Mouse (Mus musculus): ENCODE measurements around the gene Dysf. TPM values are rescaled to one million over a fixed set of nuclear protein-coding genes. Genes with fewer than 3 reads are reported as not detected.

The Dysf gene
- total and polyA plus RNA-seq, 3 experiments: 51.1 to 100 (median 87.4) TPM

GRCm38 (mm10) chr6:84191656-84192250 is 183.4 kb downstream of the Dysf start:
- intact Hi-C loops (cut with DNase I): no loop called here
- Histone ChIP-seq H3K9ac (ENCODE audit: low read depth, low read length) (no peak overlapping the region), H3K4me3 (no peak overlapping the region), H3K4me1 (ENCODE audit: control insufficient read depth, insufficient read depth, low read length) (no peaks in the 10 kb centered on the region), H3K36me3 (ENCODE audit: control insufficient read depth, insufficient read depth, low read length) (no peaks in the 10 kb centered on the region), H3K79me2 (replicated peaks; ENCODE audit: control insufficient read depth, insufficient read depth, low read length) (no peaks in the 10 kb centered on the region), H3K27me3 (ENCODE audit: control insufficient read depth, insufficient read depth, low read length) (no peaks in the 10 kb centered on the region), H3K27ac (no peak overlapping the region)
- WGBS: 46% methylated on average over 6 of the region's 6 CpGs
- DNase-seq: peak in 1 of 2 experiments; percentile 35
- TF ChIP-seq CTCF (IDR thresholded peaks at IDR 0.05): no peak
- no peak for TF ChIP-seq POLR2A (IDR thresholded peaks at IDR 0.05; ENCODE audit: insufficient read depth, low read depth, low read length)
- TF ChIP-seq EP300 (IDR thresholded peaks at IDR 0.05; ENCODE audit: insufficient read depth, low read depth, low read length): no peak

GRCm38 (mm10) chr6:84196511-84196910 is 188.1 kb downstream of the Dysf start:
- TF ChIP-seq CTCF (IDR thresholded peaks at IDR 0.05) (no peak), EP300 (IDR thresholded peaks at IDR 0.05; ENCODE audit: insufficient read depth, low read depth, low read length) (no peak), POLR2A (IDR thresholded peaks at IDR 0.05; ENCODE audit: insufficient read depth, low read depth, low read length) (no peak)
- Histone ChIP-seq H3K27me3 (ENCODE audit: control insufficient read depth, insufficient read depth, low read length) (no peaks in the 10 kb centered on the region), H3K79me2 (replicated peaks; ENCODE audit: control insufficient read depth, insufficient read depth, low read length) (no peaks in the 10 kb centered on the region), H3K4me1 (ENCODE audit: control insufficient read depth, insufficient read depth, low read length) (no peaks in the 10 kb centered on the region), H3K36me3 (ENCODE audit: control insufficient read depth, insufficient read depth, low read length) (no peaks in the 10 kb centered on the region), H3K27ac (no peak overlapping the region), H3K9ac (ENCODE audit: low read depth, low read length) (no peak overlapping the region), H3K4me3 (no peak overlapping the region)
- no peak for DNase-seq
- WGBS: 91% methylated on average over 5 of the region's 5 CpGs
- intact Hi-C loops (cut with DNase I): no loop called here

DNA sequence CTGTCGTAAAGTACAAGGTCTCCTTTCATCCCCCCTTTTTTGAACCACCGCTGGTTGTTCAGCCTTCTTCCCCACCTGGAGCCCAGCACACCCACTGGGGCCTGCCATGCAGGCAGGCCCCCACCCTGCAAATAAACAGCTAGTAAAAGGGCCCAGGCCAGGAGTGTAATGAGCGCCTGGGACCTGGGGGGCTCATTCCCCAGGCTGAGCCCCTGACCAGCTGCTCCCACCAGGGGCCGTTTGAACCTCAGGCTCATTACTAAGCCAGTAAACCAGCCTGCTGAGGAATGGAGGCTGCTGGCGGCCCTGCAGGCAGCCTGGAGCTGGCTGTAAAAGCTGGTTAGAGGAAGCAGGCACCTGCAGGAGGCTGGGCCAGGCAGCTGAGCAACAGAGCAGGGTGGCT is 189.4 kb downstream of the Dysf start:
- TF ChIP-seq POLR2A (IDR thresholded peaks at IDR 0.05; ENCODE audit: insufficient read depth, low read depth, low read length): no peak
- H3K4me3 ChIP-seq: no peak overlapping the region
- no peaks in the 10 kb centered on the region; the same call in 1 of the 2 replicates for H3K36me3 ChIP-seq (ENCODE audit: control insufficient read depth, insufficient read depth, low read length)
- H3K27ac ChIP-seq: no peak overlapping the region
- no peak overlapping the region for H3K9ac ChIP-seq (ENCODE audit: low read depth, low read length)
- 87% methylated on average over 5 of the region's 5 CpGs for WGBS
- H3K4me1 ChIP-seq (ENCODE audit: control insufficient read depth, insufficient read depth, low read length): no peaks in the 10 kb centered on the region
- intact Hi-C loops (cut with DNase I): no loop called here
- DNase-seq: no peak
- H3K79me2 ChIP-seq (replicated peaks; ENCODE audit: control insufficient read depth, insufficient read depth, low read length): no peaks in the 10 kb centered on the region
- H3K27me3 ChIP-seq (ENCODE audit: control insufficient read depth, insufficient read depth, low read length): no peaks in the 10 kb centered on the region

DNA sequence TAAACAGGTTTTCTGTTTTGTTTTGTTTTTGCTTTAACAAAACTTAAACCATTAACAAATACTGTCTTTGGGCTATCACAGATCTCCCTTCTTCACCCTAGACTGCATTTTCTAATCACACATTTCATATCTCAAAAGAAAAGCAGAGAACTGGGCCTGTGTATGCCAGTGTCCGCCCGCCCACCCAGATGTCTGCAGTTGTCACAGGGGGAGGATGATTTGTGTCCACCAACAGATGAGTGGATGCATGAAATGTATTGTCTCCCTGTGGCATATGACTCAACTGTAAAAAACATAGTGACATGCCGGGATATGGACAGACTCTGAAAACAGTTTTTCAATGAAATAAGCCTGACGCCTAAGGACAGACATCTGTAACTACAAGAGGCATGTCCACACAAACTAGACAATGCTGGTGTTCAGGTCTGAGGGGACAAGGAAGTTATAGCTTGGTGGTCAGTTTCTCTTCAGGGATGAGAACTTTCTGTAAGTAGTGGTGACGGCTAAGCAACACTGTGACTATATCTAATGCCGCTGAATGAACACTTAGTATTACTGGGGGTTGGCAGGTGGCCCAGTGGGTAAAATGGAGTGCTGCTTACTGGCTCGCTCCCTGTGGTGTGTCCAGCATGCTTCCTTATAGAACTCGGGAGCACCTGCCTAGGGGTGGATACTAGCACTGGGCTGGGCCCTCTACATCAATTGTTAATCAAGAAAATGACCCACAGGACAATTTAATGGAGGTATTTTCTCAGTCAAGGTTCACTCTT is 193.5 kb downstream of the Dysf start:
- H3K4me1 ChIP-seq (ENCODE audit: control insufficient read depth, insufficient read depth, low read length): no peaks in the 10 kb centered on the region
- H3K4me3 ChIP-seq: no peak overlapping the region
- DNase-seq: no peak
- H3K79me2 ChIP-seq (replicated peaks; ENCODE audit: control insufficient read depth, insufficient read depth, low read length): no peaks in the 10 kb centered on the region
- H3K9ac ChIP-seq (ENCODE audit: low read depth, low read length): no peak overlapping the region
- no peak for TF ChIP-seq POLR2A (IDR thresholded peaks at IDR 0.05; ENCODE audit: insufficient read depth, low read depth, low read length)
- peak; percentile 56 for TF ChIP-seq CTCF (IDR thresholded peaks at IDR 0.05)
- no peak for TF ChIP-seq EP300 (IDR thresholded peaks at IDR 0.05; ENCODE audit: insufficient read depth, low read depth, low read length)
- 72% methylated on average over 8 of the region's 8 CpGs for WGBS
- H3K27ac ChIP-seq: no peak overlapping the region
- intact Hi-C loops (cut with DNase I): loop anchor here (5.0 kb wide), 1 partner anchor 105 kb away; no protein-coding TSS in a partner anchor
- no peaks in the 10 kb centered on the region; the same call in 1 of the 2 replicates for H3K36me3 ChIP-seq (ENCODE audit: control insufficient read depth, insufficient read depth, low read length)
- H3K27me3 ChIP-seq (ENCODE audit: control insufficient read depth, insufficient read depth, low read length): no peaks in the 10 kb centered on the region

DNA sequence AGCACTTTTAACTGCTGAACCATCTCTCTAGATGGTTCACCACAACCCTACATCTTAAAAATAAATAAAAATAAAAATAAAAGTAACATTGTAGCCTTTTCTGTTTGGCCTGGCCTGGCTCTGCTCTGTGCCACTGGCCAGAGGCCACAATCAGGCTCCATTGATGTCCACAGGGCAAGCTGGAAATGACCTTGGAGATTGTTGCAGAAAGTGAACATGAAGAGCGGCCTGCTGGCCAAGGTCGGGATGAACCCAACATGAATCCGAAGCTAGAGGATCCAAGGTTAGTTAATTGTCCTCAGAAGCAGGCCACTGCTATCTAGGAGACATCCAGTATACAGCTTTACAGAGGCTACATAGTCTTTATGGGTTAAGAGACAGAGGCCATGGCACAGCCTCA is 197.2 kb downstream of the Dysf start:
- H3K36me3 ChIP-seq (ENCODE audit: control insufficient read depth, insufficient read depth, low read length): no peaks in the 10 kb centered on the region; the same call in 1 of the 2 replicates
- H3K9ac ChIP-seq (ENCODE audit: low read depth, low read length): no peak overlapping the region
- H3K4me1 ChIP-seq (ENCODE audit: control insufficient read depth, insufficient read depth, low read length): peaks cover 11% of the 10 kb centered on the region
- WGBS: 84% methylated on average over 3 of the region's 3 CpGs
- no peak overlapping the region for H3K4me3 ChIP-seq
- H3K27me3 ChIP-seq (ENCODE audit: control insufficient read depth, insufficient read depth, low read length): no peaks in the 10 kb centered on the region
- H3K79me2 ChIP-seq (replicated peaks; ENCODE audit: control insufficient read depth, insufficient read depth, low read length): no peaks in the 10 kb centered on the region
- DNase-seq: no peak
- intact Hi-C loops (cut with DNase I): no loop called here
- H3K27ac ChIP-seq: no peak overlapping the region
- TF ChIP-seq POLR2A (IDR thresholded peaks at IDR 0.05; ENCODE audit: insufficient read depth, low read depth, low read length) (no peak), EP300 (IDR thresholded peaks at IDR 0.05; ENCODE audit: insufficient read depth, low read depth, low read length) (no peak), CTCF (IDR thresholded peaks at IDR 0.05) (no peak)

- Histone ChIP-seq H3K9ac (ENCODE audit: low read depth, low read length) (no peak overlapping the region), H3K27ac (peak overlapping the region; percentile 81), H3K36me3 (ENCODE audit: control insufficient read depth, insufficient read depth, low read length) (no peaks in the 10 kb centered on the region), H3K4me1 (ENCODE audit: control insufficient read depth, insufficient read depth, low read length) (peaks cover 15% of the 10 kb centered on the region), H3K27me3 (ENCODE audit: control insufficient read depth, insufficient read depth, low read length) (no peaks in the 10 kb centered on the region), H3K79me2 (replicated peaks; ENCODE audit: control insufficient read depth, insufficient read depth, low read length) (no peaks in the 10 kb centered on the region), H3K4me3 (no peak overlapping the region)
- 77% methylated on average over 4 of the region's 4 CpGs for WGBS
- no peak for DNase-seq
- TF ChIP-seq CTCF (IDR thresholded peaks at IDR 0.05): no peak
- intact Hi-C loops (cut with DNase I): no loop called here
These were observed 200.2 kb downstream of the Dysf start for GRCm38 (mm10) chr6:84208589-84208988.

Measured in heart, adult 2 months (tissue).